Mouse (Mus musculus): ENCODE data around the gene Amotl2.

Gene Amotl2

GRCm38 (mm10) chr9:102716481-102717163 is at the start of gene Amotl2:
Gene Amotl2 (plus strand): TSS chr9:102716672.
- DNase-seq (ENCODE audit: extremely low spot score, low read depth, low spot score): no peak

GRCm38 (mm10) chr9:102668115-102668514 is 48.4 kb upstream of the Amotl2 start:
- DNase-seq (ENCODE audit: extremely low spot score, low read depth, low spot score): no peak

DNA sequence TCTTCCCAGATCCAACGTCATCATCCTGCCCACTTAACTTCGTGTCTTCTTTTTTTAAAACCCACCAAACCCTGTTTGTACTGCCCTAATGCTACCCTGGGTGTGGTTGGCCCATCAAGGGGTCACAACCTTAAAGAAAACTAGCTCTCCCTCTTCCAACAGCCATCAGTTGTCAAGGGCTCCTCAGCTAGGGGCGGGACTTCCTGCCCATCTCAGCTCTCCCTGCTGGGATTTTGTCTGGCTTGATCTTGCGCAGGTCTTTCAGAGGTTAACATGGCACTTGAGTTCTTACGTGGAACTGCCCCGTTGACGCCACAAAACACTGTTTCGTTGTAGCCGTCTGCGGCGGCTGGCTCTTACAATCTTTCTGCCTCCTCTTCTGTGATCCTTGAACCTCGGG is 47.6 kb upstream of the Amotl2 start:
- DNase-seq (ENCODE audit: extremely low spot score, low read depth, low spot score): no peak

- DNase-seq (ENCODE audit: extremely low spot score, low read depth, low spot score): no peak
Observed at GRCm38 (mm10) chr9:102673381-102673780, 43.1 kb upstream of the Amotl2 start.

DNA sequence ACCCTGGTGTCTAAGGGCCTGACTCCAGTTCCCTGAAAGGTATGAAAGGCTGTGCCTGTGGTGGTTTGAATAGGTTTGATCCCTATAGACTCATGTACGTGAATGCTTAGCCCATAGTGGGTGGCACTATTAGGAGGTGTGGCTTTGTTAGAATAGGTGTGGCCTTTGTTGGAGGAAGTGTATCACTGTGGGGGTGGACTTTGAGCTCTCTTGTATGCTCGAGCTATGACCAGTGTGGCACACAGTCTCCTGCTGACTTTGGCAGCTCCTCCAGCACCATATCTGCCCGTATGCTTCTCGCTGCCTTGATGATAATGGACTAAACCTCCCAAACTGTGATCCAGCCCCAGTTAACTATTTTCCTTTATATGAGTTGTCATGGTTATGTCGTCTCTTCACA is 40.5 kb upstream of the Amotl2 start:
- DNase-seq (ENCODE audit: extremely low spot score, low read depth, low spot score): no peak

GRCm38 (mm10) chr9:102681470-102681869 is 35.0 kb upstream of the Amotl2 start:
- no peak for DNase-seq (ENCODE audit: extremely low spot score, low read depth, low spot score)

DNA sequence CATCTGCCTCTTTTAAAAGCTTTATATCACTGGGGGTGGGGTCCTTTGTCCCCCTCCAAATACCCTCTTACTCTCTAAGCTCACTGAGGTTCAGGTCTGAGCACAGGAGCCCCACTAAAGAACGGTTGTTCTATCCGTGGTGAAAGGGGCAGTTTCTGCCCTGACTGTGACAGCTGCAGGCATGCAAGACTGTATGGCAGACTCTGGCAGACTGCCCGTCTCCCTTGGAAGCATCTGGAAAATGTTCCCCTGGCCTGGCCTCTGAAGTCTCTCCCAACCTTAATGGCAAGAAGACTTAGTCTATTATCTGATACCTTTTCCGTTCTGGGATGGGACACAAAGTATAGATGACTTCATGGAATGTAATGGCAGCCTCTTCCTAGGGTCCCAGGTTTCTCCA is 28.5 kb upstream of the Amotl2 start:
- DNase-seq (ENCODE audit: extremely low spot score, low read depth, low spot score): no peak

DNA sequence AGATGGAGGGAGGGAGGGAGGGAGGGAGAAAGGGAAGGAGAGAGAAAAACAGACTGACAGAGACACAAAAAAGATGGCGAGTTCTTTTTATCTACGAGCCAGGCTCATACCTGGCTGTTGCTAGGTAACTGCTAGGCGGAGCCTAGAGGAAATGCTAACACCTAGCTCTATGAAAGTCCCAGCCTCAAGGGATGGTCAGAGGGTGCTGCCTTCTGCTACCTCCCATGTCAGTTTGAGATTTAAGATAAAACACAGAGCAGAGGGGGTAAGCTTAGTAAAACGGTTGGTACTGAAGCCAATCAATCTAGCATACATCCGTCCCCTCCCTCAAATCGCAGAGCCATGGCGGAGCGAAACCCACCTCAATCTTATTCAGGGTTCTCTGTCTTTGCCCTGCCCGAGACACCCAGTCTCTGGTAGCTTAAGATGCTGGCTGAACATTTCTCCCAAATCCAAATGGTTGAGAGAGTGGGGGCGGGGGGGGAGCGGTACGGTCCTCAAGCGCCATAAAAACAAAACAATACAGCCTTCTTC is 27.0 kb upstream of the Amotl2 start:
- DNase-seq (ENCODE audit: extremely low spot score, low read depth, low spot score): no peak

- DNase-seq (ENCODE audit: extremely low spot score, low read depth, low spot score): no peak
Observed at GRCm38 (mm10) chr9:102689940-102690642, 26.4 kb upstream of the Amotl2 start.

DNA sequence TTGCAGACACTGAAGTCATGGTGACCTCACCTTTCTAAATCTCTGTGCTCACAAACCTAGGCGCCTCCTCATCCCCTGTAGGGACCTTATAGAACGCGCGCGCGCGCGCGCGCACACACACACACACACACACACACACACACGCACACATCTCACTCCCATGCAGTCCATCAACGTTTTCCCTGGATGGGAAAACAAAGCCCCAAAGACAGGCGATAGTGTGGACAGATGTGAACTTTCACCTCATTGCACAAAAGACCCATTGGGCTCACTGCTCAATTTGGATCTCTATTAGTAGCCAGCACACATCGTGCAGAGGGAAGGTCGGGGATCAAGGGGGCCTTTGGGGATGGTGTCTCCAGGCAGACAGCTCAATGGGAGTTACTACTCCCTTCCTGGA is 25.6 kb upstream of the Amotl2 start:
- no peak for DNase-seq (ENCODE audit: extremely low spot score, low read depth, low spot score)

DNA sequence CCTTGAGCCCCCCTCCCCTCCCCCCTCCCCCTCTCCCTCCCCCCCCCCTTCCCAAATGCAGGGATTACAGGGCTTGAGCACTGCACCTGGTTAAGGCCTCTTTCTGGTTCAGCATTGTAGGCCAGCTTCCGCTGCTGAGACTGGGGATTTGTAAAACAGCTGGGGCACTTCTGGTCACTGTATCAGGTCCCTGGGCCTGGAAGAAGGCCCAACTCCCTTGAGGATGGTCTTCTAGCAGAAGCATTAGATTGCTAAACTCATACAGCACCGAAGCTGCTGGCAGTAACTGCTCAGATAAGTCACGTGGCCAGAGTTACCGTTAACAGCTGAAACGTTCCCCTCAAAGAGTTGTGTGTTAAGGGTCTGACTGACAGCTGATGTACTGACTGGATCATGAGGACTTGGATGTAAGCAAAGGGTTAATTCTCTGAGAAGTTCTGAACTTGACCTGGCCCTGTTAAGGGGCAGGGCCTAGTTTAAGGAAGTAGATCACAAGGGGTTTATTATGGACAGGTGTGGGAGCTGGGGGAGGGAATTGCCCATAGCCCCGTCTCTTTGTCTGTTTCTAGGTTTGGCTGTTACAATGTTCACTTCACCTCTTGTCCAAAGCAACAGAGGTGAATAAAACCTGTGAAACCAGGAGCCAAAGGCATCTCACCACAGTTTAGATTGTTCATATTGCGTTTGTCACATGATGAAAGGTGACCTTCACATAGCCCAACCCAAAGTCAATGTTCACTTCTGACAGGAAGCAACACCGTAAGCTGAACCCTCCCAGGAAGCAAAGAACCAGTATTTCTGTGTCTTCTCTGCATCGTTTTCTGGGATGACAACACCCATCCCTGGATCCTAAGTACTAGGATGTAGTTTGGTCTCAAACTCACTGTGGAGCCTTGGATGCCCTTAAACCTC is 23.7 kb upstream of the Amotl2 start:
- DNase-seq (ENCODE audit: extremely low spot score, low read depth, low spot score): no peak

- DNase-seq (ENCODE audit: extremely low spot score, low read depth, low spot score): no peak
Observed at GRCm38 (mm10) chr9:102701042-102701441, 15.4 kb upstream of the Amotl2 start.

DNA sequence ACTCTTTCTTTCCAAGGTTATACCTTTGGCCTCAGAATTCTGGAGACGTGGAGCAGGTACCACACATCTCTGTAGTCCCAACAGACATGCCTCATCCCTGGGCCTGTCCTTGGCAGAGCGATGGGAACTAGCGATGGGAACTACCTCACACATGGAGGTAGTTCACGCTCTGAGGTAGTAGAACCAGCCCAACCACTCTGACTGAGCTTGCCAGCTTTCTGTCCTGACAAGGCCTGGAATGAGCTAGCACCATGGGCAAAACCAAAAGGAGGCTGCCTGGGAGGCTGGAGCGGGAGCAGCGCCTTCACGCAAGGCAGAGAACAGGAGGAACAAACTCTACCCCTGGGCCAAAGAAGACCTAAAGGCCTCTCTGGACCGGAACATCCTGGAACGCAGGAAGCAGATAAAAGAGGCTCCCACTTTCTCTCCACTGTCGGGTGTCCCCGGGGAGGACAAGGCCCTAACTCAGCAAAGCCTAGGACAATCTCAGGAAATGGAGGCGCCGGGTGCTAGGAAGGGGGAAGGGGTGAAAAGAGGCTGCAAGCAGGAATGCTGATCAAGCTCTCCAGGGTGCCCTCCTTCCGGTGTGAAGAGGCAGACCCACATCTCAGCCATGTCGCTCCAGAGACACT is 6.9 kb upstream of the Amotl2 start:
- DNase-seq (ENCODE audit: extremely low spot score, low read depth, low spot score): no peak

DNA sequence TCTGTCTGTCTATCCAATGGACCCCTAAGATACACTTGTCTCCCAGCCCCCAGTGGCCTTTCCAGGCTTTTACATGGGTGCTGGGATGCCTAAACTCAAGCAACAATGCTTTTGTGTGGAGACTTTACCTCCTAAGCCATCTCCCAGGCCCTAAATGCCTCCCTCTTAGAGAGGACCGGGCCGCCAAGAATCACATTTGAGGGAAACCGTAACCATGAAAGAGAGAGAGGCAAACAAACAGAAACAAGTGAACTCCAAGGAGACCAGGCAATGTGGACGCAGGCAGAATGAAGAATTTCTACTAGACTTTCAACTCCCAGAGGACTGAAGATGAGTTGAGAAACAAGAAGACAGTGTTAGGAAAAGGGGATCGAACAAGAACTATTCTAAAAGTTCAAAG is 6.0 kb upstream of the Amotl2 start:
- no peak for DNase-seq (ENCODE audit: extremely low spot score, low read depth, low spot score)

DNA sequence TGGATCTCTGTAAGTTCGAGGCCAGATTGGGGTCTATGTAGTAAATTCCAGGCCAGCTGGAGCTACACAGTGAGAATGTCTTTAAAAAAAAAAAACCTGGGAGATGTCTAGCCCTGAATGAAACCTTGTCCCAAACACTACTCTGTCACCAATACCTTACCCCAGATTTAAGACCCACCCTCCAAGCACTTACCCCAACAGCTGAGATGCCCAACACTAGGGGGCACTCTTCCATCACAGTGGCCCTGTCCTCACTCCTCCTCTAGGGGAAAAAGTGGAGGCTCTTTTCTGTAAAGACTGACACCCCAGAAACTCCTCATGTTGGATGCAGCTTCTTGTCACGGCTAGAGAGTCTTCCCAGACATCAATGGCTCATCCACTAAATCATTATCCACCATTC is 2.7 kb upstream of the Amotl2 start:
- no peak for DNase-seq (ENCODE audit: extremely low spot score, low read depth, low spot score)

GRCm38 (mm10) chr9:102714893-102715505 is 1.5 kb upstream of the Amotl2 start:
- DNase-seq (ENCODE audit: extremely low spot score, low read depth, low spot score): no peak

DNA sequence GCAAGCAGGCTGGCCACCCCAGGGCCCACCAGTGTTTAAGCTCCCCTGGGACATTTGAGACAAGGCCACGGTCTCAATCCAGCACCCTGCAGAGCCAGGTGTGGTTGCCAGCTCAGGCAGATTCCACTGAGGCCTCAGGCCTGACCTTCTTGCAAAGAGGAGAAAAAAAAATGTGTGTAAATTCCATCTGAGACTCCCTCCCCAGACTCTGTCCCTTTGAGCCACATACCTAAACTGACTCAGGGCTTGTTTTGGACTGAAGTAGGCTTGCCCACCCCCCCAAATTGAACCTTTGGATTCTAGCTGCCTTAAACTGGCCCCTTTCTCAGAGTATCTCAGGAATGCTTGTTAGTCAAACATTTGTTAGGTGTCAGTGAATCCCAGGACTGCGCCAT is 969 bp upstream of the Amotl2 start:
- no peak for DNase-seq (ENCODE audit: extremely low spot score, low read depth, low spot score)

DNA sequence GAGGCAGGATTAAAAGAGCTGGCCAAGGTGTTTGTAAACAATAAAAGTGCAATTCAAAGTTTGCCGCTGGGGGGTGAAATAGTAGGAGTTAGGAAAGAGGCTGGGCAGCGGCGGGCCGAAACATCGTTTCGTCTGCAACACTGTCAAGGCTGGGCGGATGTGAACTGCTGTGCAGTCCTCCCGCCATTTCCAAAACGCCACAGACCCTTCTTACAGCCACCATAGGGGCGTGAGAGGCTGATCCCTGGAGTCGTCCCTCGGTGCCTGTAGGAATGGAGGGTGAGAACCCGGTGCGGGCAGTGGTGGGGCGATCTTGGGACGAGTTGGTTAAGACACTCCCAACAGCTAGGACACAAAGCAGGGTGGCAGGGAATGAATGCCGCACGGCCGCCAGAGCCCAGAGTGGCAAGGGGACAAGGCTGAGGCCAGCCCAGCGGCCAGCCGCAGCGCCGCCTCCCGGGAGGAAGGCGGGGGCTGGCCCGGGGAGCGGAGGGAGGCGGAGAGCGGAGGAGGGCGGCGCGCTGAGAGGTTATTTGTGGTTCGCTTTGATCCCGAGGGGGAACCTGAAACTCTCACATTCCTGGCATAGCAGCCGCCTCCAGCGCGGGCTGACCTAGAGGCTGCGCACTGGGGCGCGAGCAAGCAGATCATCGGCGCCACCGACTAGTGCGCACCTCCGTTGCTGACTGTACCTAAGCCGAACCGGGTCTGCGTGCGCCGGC is 853 bp downstream of the Amotl2 start:
- no peak for DNase-seq (ENCODE audit: extremely low spot score, low read depth, low spot score)

DNA sequence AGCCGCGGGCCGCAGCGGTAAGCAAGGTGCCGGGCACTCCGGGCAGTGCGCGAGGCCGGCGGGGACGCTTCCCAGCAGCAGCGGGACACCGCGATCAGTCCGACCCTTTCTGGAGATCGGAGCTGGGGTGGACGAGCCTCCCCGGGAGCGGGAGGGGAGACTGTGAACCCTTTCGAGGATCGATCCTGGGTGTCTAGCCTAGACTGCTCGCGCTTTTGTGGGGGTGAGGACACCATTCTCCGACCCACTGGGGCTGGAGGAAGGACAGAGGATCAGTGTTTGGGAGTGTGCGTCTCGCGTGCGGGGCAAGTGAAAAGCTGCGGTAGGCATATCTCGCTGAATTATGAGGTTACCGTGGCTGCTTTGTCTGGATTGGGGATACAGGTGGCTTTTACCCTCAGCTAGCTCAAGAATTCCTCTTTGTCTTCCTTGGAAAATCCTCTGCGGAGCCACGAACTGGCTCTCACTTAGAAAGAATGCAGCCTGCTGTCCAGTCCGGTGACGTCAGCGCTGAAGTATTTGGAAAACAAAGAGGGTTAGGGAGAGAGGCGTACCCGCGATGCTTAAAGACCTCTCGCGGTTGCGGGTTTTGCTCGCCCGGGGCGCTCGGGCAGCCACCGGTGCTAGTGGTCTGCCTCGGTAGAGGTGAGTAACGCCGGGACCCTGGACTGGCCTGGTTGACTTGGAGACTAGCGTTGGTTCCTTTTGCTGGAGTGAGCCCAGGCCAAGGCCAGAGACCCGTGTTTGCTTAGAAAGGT is 1.6 kb downstream of the Amotl2 start:
- no peak for DNase-seq (ENCODE audit: extremely low spot score, low read depth, low spot score)

Data from hindlimb bud, embryonic 11.5 days (tissue).